Mouse (Mus musculus) lung, postnatal 0 days (tissue): ENCODE data around the gene Btf3l4. TPM values are rescaled to one million over a fixed set of nuclear protein-coding genes. Genes with fewer than 3 reads are reported as not detected.
A peak's percentile ranks its signal among the peaks of the same experiment; 100 is the strongest.

Experiments
- ATAC-seq: fragments of 200-750 bp; cut with Nextera tagmentation; 2 replicates; pipeline ENCODE4 v1.8.0; 2017; ENCODE audit warnings: moderate library complexity
- DNase-seq: peaks from one replicate; pipeline ENCODE4 v3.0.0-alpha.2; 2016; ENCODE audit warnings: low spot score
- H3K27ac ChIP-seq: fragments of 300-500 bp; sonication (generic); 2 replicates; pipeline ENCODE4 v1.5.1; 2014; ENCODE audit warnings: antibody characterized with exemption, mild to moderate bottlenecking, low read length, mixed read lengths
- H3K27me3 ChIP-seq: fragments of 300-500 bp; sonication (generic); replicated peaks from 2 replicates; pipeline ENCODE4 v1.6.1; 2014; ENCODE audit warnings: low read length, mixed read lengths; ENCODE audit not compliant: insufficient read depth
- H3K36me3 ChIP-seq: fragments of 300-500 bp; sonication (generic); 2 replicates; pipeline ENCODE4 v1.6.1; 2014; ENCODE audit warnings: low read length, mixed read lengths; ENCODE audit not compliant: insufficient read depth
- H3K4me1 ChIP-seq: fragments of 300-500 bp; sonication (generic); 2 replicates; pipeline ENCODE4 v1.6.1; 2014; ENCODE audit warnings: antibody characterized with exemption, low read depth, low read length, mixed read lengths; ENCODE audit not compliant: insufficient read depth
- H3K4me2 ChIP-seq: fragments of 300-500 bp; sonication (generic); replicated peaks from 2 replicates; pipeline ENCODE4 v1.6.1; 2014; ENCODE audit warnings: low read depth, mild to moderate bottlenecking, low read length, moderate library complexity, mixed read lengths
- H3K4me3 ChIP-seq: fragments of 300-500 bp; sonication (generic); 2 replicates; pipeline ENCODE4 v1.5.1; 2014; ENCODE audit warnings: low read depth, low read length
- H3K9ac ChIP-seq: fragments of 300-500 bp; sonication (generic); replicated peaks from 2 replicates; pipeline ENCODE4 v1.6.1; 2014; ENCODE audit warnings: low read depth, mild to moderate bottlenecking
- H3K9me3 ChIP-seq: fragments of 300-500 bp; sonication (generic); 2 replicates; pipeline ENCODE4 v1.6.1; 2016; ENCODE audit warnings: low read length, mixed read lengths
- CTCF ChIP-seq: IDR thresholded peaks from 2 replicates; pipeline ENCODE4 v1.5.1; 2016; ENCODE audit warnings: antibody characterized with exemption, mild to moderate bottlenecking
- EP300 ChIP-seq: IDR thresholded peaks from 2 replicates; pipeline ENCODE4 v1.6.1; 2016; ENCODE audit warnings: antibody characterized with exemption, mild to moderate bottlenecking, control low read depth
- WGBS: fragments of 180-500 bp; shearing (Covaris S2); extraction: QIAGEN DNeasy Blood & Tissue Kit; methylation state at CpG from one replicate; pipeline ENCODE4 v1.1.7; 2014; 5-methylcytosine and 5-hydroxymethylcytosine counted together
- polyA plus RNA-seq: library from polyadenylated mRNA; unstranded; fragments of >200 nt; fragmentation: Nextera tagmentation; extraction: Ambion mirVana; gene quantifications from 2 replicates; pipeline ENCODE4 v1.2.1, GENCODE M21; 2015

The Btf3l4 gene
- polyA plus RNA-seq, 1 experiment from 2014 or later, result 106 TPM

DNA sequence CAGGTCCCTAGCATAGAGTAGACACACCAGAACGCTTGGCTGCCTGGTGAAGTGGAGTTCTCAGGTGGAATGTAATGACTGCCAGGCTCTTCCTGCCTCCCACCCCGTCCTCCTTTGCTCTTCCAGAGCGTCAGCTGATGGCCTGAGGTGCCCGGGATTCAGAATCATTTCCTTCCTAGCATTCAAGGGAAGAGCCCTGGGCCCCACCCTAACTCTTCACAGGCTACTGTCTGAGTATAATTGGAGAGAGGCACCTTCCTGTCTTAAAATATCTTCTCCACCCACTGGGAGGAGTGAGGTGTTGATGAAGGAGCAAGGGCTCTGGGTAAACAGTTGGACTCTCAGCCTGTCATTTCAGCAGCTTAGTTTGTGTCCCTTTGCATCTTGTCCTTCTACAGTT lies 36.7 kb downstream of the Btf3l4 start:
- Histone ChIP-seq H3K4me2 (no peak overlapping the region), H3K4me3 (no peak overlapping the region), H3K27me3 (no peaks in the 10 kb centered on the region), H3K4me1 (no peaks in the 10 kb centered on the region), H3K36me3 (no peaks in the 10 kb centered on the region), H3K9ac (no peak overlapping the region), H3K27ac (no peak overlapping the region; the same call in 1 of the 2 replicates), H3K9me3 (no peaks in the 10 kb centered on the region)
- WGBS, result 29% methylated on average over 4 of the region's 4 CpGs
- peak; percentile 40 for ATAC-seq
- no peak for TF ChIP-seq CTCF
- no peak for TF ChIP-seq EP300
- DNase-seq, result peak; percentile 28

GRCm38 (mm10) chr4:108793941-108794340 lies 39.5 kb downstream of the Btf3l4 start:
- ATAC-seq (no peak), DNase-seq (no peak)
- Histone ChIP-seq H3K9ac (no peak overlapping the region), H3K4me1 (no peaks in the 10 kb centered on the region), H3K27ac (no peak overlapping the region), H3K4me3 (no peak overlapping the region), H3K27me3 (no peaks in the 10 kb centered on the region), H3K36me3 (no peaks in the 10 kb centered on the region), H3K9me3 (no peaks in the 10 kb centered on the region), H3K4me2 (no peak overlapping the region)
- 37% methylated on average over 1 of the region's 1 CpGs for WGBS
- no peak for TF ChIP-seq EP300
- TF ChIP-seq CTCF, result no peak

DNA sequence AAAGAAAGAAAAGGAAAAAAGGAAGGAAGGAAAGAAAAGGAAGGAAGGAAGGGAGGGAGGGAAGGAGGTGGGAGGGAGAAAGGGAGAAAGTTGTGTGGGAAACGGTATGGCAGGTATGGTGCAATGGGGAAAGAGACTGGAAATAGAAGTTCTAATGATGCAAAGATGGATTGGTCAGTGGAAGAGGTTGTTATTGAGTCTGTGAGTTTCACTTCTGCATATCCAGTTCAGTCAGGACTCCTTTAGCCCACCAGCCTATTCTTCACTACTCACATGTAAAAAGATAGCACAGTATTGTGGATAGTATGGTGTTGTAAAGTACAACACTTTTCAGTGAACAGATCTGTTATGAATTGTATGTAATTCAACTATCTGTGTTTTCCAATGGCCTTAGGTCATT lies 42.9 kb downstream of the Btf3l4 start:
- Histone ChIP-seq H3K27me3 (no peaks in the 10 kb centered on the region), H3K27ac (no peak overlapping the region), H3K9ac (no peak overlapping the region), H3K4me3 (no peak overlapping the region), H3K36me3 (no peaks in the 10 kb centered on the region), H3K9me3 (no peaks in the 10 kb centered on the region), H3K4me2 (no peak overlapping the region), H3K4me1 (no peaks in the 10 kb centered on the region)
- 69% methylated on average over 1 of the region's 1 CpGs for WGBS
- TF ChIP-seq CTCF (no peak), EP300 (no peak)
- ATAC-seq, result no peak
- DNase-seq, result peak; percentile 10

DNA sequence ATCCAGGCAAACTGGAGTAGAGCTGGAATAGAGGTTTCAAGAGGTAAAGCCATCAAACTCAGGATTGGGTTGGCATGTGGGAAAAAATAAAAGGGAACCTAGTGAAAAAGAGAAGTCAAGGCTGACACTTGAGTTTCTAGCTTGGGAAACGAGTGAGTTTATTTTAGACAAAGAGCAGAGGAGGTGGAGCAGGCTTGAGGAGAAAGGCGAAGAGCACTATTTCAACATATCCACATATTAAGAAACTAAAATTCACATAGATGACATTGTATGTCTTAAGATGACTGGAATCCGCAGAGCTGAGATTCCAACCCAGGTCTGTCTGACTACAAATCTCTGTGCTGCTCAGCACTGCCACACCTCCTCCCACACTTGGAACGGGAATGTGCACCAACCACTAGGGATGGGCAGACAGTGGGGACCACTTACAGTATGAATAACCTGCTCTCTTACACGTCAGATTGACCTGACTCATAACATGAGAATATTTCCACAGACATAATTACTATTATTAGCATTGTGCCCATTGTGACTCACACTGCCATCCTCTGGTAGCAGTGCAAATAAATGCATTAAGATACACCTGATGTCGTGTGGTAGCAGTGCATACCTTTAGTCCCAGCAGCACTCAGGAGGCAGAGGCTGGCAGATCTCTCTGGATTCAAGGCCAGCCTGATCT lies 44.0 kb downstream of the Btf3l4 start:
- TF ChIP-seq CTCF, result peak; percentile 31
- no peak for TF ChIP-seq EP300
- no peak overlapping the region for H3K4me3 ChIP-seq
- H3K9ac ChIP-seq, result no peak overlapping the region
- DNase-seq, result peak; percentile 49
- H3K36me3 ChIP-seq, result no peaks in the 10 kb centered on the region
- no peaks in the 10 kb centered on the region for H3K4me1 ChIP-seq
- H3K9me3 ChIP-seq, result no peaks in the 10 kb centered on the region
- H3K27me3 ChIP-seq, result no peaks in the 10 kb centered on the region
- no peak overlapping the region for H3K4me2 ChIP-seq
- ATAC-seq, result peak; percentile 72
- 49% methylated on average over 6 of the region's 6 CpGs for WGBS
- H3K27ac ChIP-seq, result no peak overlapping the region

- Histone ChIP-seq H3K4me2 (no peak overlapping the region), H3K4me3 (no peak overlapping the region), H3K27me3 (no peaks in the 10 kb centered on the region), H3K9me3 (no peaks in the 10 kb centered on the region), H3K9ac (no peak overlapping the region), H3K4me1 (no peaks in the 10 kb centered on the region; the same call in 1 of the 2 replicates), H3K27ac (no peak overlapping the region), H3K36me3 (no peaks in the 10 kb centered on the region)
- DNase-seq, result no peak
- 32% methylated on average over 8 of the region's 8 CpGs for WGBS
- TF ChIP-seq EP300, result no peak
- no peak for TF ChIP-seq CTCF
- ATAC-seq, result no peak
Measured at GRCm38 (mm10) chr4:108782421-108783085, 50.9 kb downstream of the Btf3l4 start.

DNA sequence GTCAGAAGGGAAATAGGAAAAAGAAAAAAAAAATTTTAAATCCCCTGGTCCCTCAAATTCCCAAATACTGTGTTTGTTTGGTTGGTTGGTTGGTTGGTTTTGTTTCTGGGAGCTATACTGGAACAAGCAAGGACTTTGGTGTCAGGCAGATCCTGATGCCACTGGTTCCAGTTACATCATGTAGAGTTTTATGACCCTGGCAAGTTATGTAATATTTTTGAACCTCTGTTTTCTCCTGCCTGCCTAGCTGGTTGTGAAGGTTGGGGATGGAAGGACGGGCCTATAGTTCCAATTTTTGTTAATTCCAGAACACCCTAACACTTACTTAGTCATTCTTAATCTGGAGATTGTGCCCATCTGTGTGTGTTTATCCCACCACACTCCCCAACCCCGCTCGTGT lies 51.8 kb downstream of the Btf3l4 start:
- peak overlapping the region; percentile 94; the same call in 1 of the 2 replicates for H3K4me3 ChIP-seq
- no peaks in the 10 kb centered on the region; the same call in 1 of the 2 replicates for H3K4me1 ChIP-seq
- peak; percentile 27 for DNase-seq
- ATAC-seq, result no peak
- no peaks in the 10 kb centered on the region for H3K9me3 ChIP-seq
- no peak for TF ChIP-seq CTCF
- TF ChIP-seq EP300, result no peak
- 0 out of 2 replicates have a peak overlapping the region, but pooled peaks have one; percentile 97 for H3K27ac ChIP-seq
- H3K9ac ChIP-seq, result no peak overlapping the region
- H3K27me3 ChIP-seq, result no peaks in the 10 kb centered on the region
- WGBS, result 35% methylated on average over 3 of the region's 3 CpGs
- no peak overlapping the region for H3K4me2 ChIP-seq
- H3K36me3 ChIP-seq, result no peaks in the 10 kb centered on the region
